Mouse (Mus musculus) left cerebral cortex, postnatal 10 days (tissue): ENCODE data around the gene Aip. TPM values are rescaled to one million over a fixed set of nuclear protein-coding genes. Genes with fewer than 3 reads are reported as not detected.
A peak's percentile ranks its signal among the peaks of the same experiment; 100 is the strongest.
"Not testable (repeated sequence)": the region's sequence is repeated elsewhere in the genome, so short reads cannot be mapped to it uniquely, and the experiment has no call there.

Source experiments
- DNase-seq, 2 experiments: peaks; one replicate each; pipeline ENCODE4 v3.0.0; 2021 to 2022; ENCODE audit warnings: low spot score in 2 of 2, mixed read lengths in 1 of 2; ENCODE audit errors: extremely low spot score in 1 of 2
- intact Hi-C: fragments of 180-260 bp; cut with DNase I; formaldehyde crosslinking; loops from one replicate; pipeline ENCODE4 v1.15.1; 2025
- total RNA-seq, 2 experiments: library from RNA; stranded (reverse); gene quantifications; 2 replicates each; pipeline ENCODE4 v1.2.3; 2021

Aip gene
- total RNA-seq, 2 experiments from 2014 or later: 74.2 to 83.5 TPM

GRCm38 (mm10) chr19:4083316-4083715, 42.3 kb downstream of the Aip start:
- no peak for DNase-seq
- intact Hi-C loops: no loop called here

- intact Hi-C loops: no loop called here
- no peak for DNase-seq
Observed at GRCm38 (mm10) chr19:4082219-4082965, 43.3 kb downstream of the Aip start.

- no peak for DNase-seq
- intact Hi-C loops: no loop called here
Observed at GRCm38 (mm10) chr19:4081394-4081793, 44.3 kb downstream of the Aip start, which contains the start of gene Cabp2. Cabp2 (plus strand) TSS chr19:4081578.

- intact Hi-C loops: no loop called here
- no peak for DNase-seq
Observed at GRCm38 (mm10) chr19:4080511-4081009, 45.1 kb downstream of the Aip start.

- peak in 1 of 2 experiments; percentile 21 for DNase-seq
- intact Hi-C loops: no loop called here
Observed at GRCm38 (mm10) chr19:4079594-4079993, 46.1 kb downstream of the Aip start.

GRCm38 (mm10) chr19:4075531-4075930, 50.1 kb downstream of the Aip start:
- no peak for DNase-seq
- intact Hi-C loops: no loop called here

- DNase-seq: no peak
- intact Hi-C loops: no loop called here
Observed at GRCm38 (mm10) chr19:4072706-4073424, 52.8 kb downstream of the Aip start.

GRCm38 (mm10) chr19:4071406-4071805, 54.3 kb downstream of the Aip start:
- intact Hi-C loops: no loop called here
- DNase-seq: no peak

- intact Hi-C loops: no loop called here
Observed at GRCm38 (mm10) chr19:4070756-4071155, 54.9 kb downstream of the Aip start.

GRCm38 (mm10) chr19:4070311-4070710, 55.3 kb downstream of the Aip start:
- no peak for DNase-seq
- intact Hi-C loops: no loop called here

More at GRCm38 (mm10) chr19:4070756-4071155, 54.9 kb downstream of the Aip start:
- no peak for DNase-seq

- no peak for DNase-seq
- intact Hi-C loops: no loop called here
Observed at GRCm38 (mm10) chr19:4068717-4069410, 56.8 kb downstream of the Aip start.

GRCm38 (mm10) chr19:4068242-4068641, 57.4 kb downstream of the Aip start:
- intact Hi-C loops, DNase-seq: not testable (repeated sequence)

- intact Hi-C loops: no loop called here
- no peak for DNase-seq
Observed at GRCm38 (mm10) chr19:4066877-4067276, 58.8 kb downstream of the Aip start.

GRCm38 (mm10) chr19:4066280-4066679, 59.4 kb downstream of the Aip start:
- intact Hi-C loops: no loop called here
- DNase-seq: no peak

GRCm38 (mm10) chr19:4064501-4064900, 61.2 kb downstream of the Aip start:
- DNase-seq, intact Hi-C loops: not testable (repeated sequence)

Other genes with a start within 250 kb of the Aip start
- 10 to 100 TPM; 14.2 to 22.4 TPM for gene Tcirg1, start 218.7 kb downstream of the Aip start, total RNA-seq
- 100 to 1,000 TPM; 123 to 130 TPM for gene Ndufs8, start 213.1 kb downstream of the Aip start, total RNA-seq
- 1 to 10 TPM; 1.5 to 1.7 TPM for gene Aldh3b1, start 196.1 kb downstream of the Aip start, total RNA-seq
- 10 to 100 TPM; 15.0 to 16.3 TPM for gene Unc93b1, start 190.7 kb downstream of the Aip start, total RNA-seq
- gene Aldh3b3, start 167.2 kb downstream of the Aip start, total RNA-seq: not detected
- 1 to 10 TPM; 2.3 to 2.4 TPM for gene Aldh3b2, start 153.5 kb downstream of the Aip start, total RNA-seq
- gene Acy3, start 139.3 kb downstream of the Aip start, total RNA-seq: 1 to 10 TPM; 1.7 to 1.8 TPM
- gene Tbx10, start 133.1 kb downstream of the Aip start, total RNA-seq: not detected
- gene Nudt8, start 125.3 kb downstream of the Aip start, total RNA-seq: 10 to 100 TPM in 1 of 2 experiments, 1 to 10 TPM in 1; 9.7 to 11.2 TPM
- gene Gm49405, start 125.2 kb downstream of the Aip start, total RNA-seq: 1 to 10 TPM in 1 of 2 experiments, under 1 TPM in 1; 0.81 to 1.4 TPM
- gene Doc2g, start 122.5 kb downstream of the Aip start, total RNA-seq: 1 to 10 TPM; 3.3 to 4.1 TPM
- gene Ndufv1, start 113.1 kb downstream of the Aip start, total RNA-seq: 100 to 1,000 TPM; 209 to 221 TPM
- 100 to 1,000 TPM; 226 to 232 TPM for gene Gstp1, start 87.9 kb downstream of the Aip start, total RNA-seq
- 10 to 100 TPM; 21.7 to 24.2 TPM for gene Gstp2, start 79.8 kb downstream of the Aip start, total RNA-seq
- gene Gstp3, start 66.3 kb downstream of the Aip start, total RNA-seq: not detected
- gene Cabp2, start 44.3 kb downstream of the Aip start, total RNA-seq: not detected
- gene Cdk2ap2, start 28.7 kb downstream of the Aip start, total RNA-seq: 10 to 100 TPM; 20.4 to 21.6 TPM
- gene Pitpnm1, start 25.9 kb downstream of the Aip start, total RNA-seq: 100 to 1,000 TPM; 234 to 237 TPM
- not detected for gene Gpr152, start 13.9 kb upstream of the Aip start, total RNA-seq
- under 1 TPM in 1 of 2 experiments, not detected in 1; 0.24 TPM for gene Cabp4, start 18.2 kb upstream of the Aip start, total RNA-seq
- gene Coro1b, start 22.8 kb upstream of the Aip start, total RNA-seq: 10 to 100 TPM; 80.4 to 92.7 TPM
- gene Ptprcap, start 27.7 kb upstream of the Aip start, total RNA-seq: 1 to 10 TPM in 1 of 2 experiments, under 1 TPM in 1; 0.65 to 2.0 TPM
- gene Rps6kb2, start 37.5 kb upstream of the Aip start, total RNA-seq: 10 to 100 TPM; 34.1 to 35.0 TPM
- 1 to 10 TPM; 3.1 to 3.5 TPM for gene Carns1, start 49.6 kb upstream of the Aip start, total RNA-seq
- 1 to 10 TPM; 2.0 to 3.5 TPM for gene Tbc1d10c, start 65.4 kb upstream of the Aip start, total RNA-seq
- gene Ppp1ca, start 66.2 kb upstream of the Aip start, total RNA-seq: 100 to 1,000 TPM; 331 to 336 TPM
- 1 to 10 TPM; 8.9 to 9.3 TPM for gene Rad9a, start 75.8 kb upstream of the Aip start, total RNA-seq
- gene Clcf1, start 88.4 kb upstream of the Aip start, total RNA-seq: 1 to 10 TPM; 1.5 to 1.7 TPM
- not detected for gene AC109138.7, start 88.5 kb upstream of the Aip start, total RNA-seq
- 10 to 100 TPM; 12.8 to 16.2 TPM for gene Pold4, start 106.0 kb upstream of the Aip start, total RNA-seq
- gene Ssh3, start 143.3 kb upstream of the Aip start, total RNA-seq: 10 to 100 TPM; 49.5 to 55.1 TPM
- gene Ankrd13d, start 157.3 kb upstream of the Aip start, total RNA-seq: 10 to 100 TPM; 87.8 to 91.7 TPM
- gene Grk2, start 180.4 kb upstream of the Aip start, total RNA-seq: 100 to 1,000 TPM; 146 to 154 TPM